Mouse (Mus musculus): ENCODE data around the gene Mllt10. TPM values are rescaled to one million over a fixed set of nuclear protein-coding genes. Genes with fewer than 3 reads are reported as not detected.

Gene Mllt10
- total RNA-seq, 2 experiments from 2014 or later: 21.7 to 33.1 TPM

- DNase-seq: no peak
These were observed 20.4 kb upstream of the Mllt10 start for GRCm38 (mm10) chr2:18034371-18035250.

DNA sequence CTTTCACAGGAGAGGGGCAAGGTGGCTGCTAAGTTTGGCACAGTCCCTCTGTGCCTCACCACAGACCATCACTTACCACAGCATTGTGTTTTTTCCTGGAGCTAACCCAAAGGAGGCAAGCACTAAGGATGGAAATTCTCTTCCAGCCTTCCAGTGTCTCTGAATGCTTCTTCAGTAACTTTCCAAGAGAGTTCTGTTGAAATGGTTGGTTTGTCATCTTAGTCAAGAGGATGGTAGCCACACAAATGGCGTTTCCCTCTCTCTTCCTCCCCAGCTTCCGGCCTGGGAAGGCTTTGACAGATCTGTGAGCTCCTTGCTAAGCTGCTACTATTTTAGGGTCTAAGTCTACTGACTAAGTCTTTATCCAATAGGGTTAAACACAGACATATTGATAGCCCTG, 17.5 kb upstream of the Mllt10 start, which contains the start of gene A930004D18Rik:
A930004D18Rik (minus strand) TSS at position 247 of the 400 bp plus-strand sequence.
- no peak for DNase-seq

DNA sequence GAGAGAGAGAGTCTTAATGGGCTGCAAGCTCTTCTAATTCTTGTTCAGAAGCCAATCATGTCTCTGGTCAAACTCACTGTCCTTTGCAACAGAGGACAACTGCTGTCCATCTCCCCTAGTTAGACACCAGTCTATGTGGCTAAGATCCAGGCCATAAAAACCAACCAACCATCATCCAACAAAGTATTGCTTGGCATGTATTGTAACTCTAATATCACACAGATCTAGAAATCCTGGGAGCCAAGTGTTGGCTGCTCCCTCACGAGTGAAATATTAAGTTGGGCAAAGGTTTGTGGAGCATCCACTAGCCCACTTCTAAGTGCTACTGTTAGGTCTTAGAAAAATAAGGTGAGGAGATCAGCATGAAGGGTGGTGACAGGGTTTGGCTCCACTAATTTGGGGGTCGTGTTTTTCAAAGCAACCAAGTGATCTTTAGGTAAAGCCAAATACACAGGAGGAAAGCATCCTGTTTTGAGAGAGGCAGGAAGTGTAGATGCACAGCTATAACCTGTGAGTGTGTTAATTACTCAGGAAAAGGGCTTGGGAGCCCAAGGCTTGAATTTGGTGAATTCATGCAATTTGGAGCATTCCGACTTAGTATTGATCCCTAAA, 16.8 kb upstream of the Mllt10 start:
- DNase-seq: no peak

DNA sequence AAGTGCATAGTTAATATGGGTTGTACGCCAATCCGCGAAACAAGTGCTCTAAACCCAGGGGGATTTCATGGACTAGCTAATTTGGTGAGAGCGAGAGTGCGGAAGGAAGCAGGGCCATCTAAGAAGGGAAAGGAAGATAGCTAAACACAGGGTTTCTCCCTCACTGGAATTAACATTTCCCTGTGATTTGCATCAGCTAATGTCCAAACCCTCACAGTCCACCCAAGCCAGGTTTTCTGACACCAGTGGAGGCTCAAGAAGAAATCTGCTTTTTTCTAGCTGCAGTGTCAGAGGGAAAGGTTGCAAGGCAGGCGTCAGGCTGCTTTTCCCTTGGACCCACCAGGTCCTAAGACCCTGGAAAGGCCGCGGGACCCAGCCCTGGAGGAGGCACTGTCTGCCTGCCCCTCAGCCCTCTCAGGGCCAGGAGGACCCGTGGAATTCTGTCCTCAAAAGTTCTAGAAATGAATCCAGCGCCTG, 16.1 kb upstream of the Mllt10 start:
- no peak for DNase-seq

- DNase-seq: no peak
These were observed 15.3 kb upstream of the Mllt10 start for GRCm38 (mm10) chr2:18039566-18040290.

GRCm38 (mm10) chr2:18040347-18041160, 14.5 kb upstream of the Mllt10 start:
- no peak for DNase-seq

DNA sequence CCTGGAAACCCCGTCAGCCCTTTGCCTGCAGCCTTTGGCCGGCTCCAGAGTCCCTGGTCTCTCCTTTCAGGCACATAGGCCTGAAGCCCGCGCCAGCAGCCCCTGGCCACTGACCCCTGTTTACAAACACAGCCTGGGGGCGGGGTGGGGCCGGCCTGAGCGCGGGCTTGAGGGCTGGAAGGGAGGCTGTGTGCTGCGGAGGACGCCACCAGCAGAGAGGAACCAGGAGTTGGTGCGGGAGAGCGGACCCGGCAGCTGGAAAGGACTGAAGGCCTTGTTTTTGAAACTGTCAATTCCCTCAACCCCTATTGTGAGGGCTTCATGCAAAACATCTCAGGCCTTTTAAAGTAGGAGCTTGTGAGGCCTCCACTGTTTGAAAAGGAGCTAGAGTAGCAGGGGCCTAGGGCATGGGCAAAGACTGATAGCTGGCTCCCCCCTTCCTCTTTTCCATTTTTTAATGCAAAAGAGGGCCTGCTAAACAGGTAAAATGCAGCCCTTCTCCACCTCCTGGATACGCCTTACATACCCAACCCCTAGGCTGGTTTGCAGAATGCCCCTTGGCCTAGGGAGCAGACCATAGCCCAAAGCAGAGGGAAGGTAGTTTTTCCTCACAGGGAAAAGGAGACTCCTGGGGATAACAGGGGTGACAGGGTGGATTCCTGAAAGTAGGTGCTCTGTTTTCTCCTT, 13.7 kb upstream of the Mllt10 start:
- DNase-seq: no peak

DNA sequence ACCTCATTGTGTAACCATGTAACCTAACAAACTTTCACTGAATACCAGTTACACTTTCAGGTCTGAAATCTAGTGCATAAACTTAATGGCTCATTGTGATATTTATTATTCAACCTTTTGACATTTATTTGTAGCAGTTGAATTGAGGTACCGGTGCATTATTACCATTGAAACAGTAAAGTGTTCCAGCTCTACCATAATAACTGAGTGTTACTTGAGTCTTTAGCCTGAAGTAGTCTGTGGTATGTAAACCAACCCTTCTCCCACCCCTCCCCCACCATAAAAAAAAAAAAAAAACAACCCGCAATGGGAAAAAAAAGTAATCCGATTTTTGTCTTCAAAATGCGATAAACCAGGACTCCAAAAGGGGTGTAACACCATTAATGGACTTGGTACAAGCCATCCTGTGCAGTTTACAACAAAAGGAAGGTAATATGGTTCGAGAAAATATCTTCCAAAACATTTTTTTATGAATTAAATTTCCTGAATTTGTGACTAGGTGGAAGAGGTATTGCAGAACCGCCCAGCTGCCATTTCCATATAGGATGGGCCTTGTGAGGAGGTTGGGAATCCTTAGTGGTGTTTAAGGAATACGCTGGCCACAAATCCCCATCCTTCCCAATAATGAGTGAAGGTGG, 9.8 kb upstream of the Mllt10 start:
- DNase-seq: no peak

GRCm38 (mm10) chr2:18045781-18046181, 9.3 kb upstream of the Mllt10 start:
- DNase-seq: no peak

DNA sequence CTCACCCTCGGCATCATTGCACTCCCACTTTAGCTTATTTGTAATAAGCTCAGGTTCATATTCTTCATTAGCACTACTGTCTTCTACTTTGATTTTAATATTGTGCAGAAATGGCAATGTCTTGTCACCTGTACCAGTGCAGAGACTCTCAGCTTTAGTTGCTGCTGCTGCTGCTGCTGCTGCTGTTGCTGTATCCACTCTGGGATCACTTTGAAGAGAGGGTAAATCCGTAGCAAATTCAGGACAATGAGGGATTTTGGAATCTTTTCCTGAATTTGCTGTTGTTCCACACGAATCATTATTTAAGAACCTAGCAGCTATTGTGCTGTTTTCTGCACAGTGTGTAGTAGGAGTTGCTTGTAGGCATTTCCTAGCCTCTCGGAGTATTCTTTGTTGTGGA, 8.9 kb upstream of the Mllt10 start:
- no peak for DNase-seq

DNA sequence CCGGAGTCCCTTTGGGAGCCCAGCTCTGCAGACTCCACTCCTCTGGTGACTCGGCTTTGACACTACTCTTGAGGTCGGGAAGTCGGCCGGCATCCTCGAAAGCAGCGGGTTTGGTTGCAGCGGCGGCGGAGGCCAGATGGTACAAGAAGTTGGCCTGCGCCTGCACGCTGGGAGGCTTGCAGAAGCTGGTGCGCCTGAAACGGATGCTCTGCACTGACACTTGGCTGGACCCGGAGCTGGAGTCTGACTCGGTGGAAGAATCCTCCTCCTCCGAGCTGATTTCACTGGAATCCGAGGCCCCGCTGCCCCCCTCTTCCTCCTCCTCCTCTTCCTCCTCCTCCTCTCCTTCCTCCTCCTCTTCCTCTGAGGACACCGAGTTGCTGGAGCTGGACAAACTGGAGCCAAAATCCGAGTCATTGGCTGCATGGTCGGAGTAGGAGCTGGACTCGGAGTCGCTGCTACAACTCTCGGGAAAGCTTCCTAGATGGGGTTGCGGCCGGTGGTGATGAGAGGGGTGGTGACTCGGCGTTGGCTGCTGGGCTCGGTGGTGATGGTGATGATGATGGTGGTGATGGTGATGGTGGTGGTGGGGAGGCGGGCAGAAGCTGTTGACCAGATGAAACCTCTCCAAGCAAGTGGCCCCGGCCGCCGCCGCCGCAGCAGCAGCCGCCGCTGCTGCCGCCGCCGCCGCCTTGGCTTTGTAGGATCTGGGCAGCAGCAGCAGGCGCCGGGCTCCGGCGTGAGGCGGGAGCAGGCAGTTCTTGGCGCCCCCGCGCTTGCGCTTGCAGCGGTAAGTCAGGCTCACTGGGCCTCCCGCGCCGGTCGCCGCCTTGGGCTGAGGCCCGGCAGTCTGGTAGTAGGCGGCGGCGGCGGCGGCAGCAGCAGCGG, 8.0 kb upstream of the Mllt10 start:
- peak; percentile 78 for DNase-seq

GRCm38 (mm10) chr2:18047646-18048452, 7.2 kb upstream of the Mllt10 start:
- DNase-seq: peak; percentile 75

- no peak for DNase-seq
These were observed 6.5 kb upstream of the Mllt10 start, which contains the start of gene Skida1 for GRCm38 (mm10) chr2:18048453-18049075. TSS of gene Skida1 (minus strand) at chr2:18049051.

GRCm38 (mm10) chr2:18049279-18049821, 5.7 kb upstream of the Mllt10 start:
- no peak for DNase-seq

GRCm38 (mm10) chr2:18050018-18050417, 5.0 kb upstream of the Mllt10 start:
- no peak for DNase-seq

GRCm38 (mm10) chr2:18050541-18050985, 4.5 kb upstream of the Mllt10 start:
- DNase-seq: no peak

GRCm38 (mm10) chr2:18051026-18051830, 3.8 kb upstream of the Mllt10 start:
- DNase-seq: no peak
